Mouse (Mus musculus): ENCODE results near the gene Serpinb12. TPM values are rescaled to one million over a fixed set of nuclear protein-coding genes. Genes with fewer than 3 reads are reported as not detected.

Serpinb12 gene
- polyA plus RNA-seq, 1 experiment from 2014 or later = not detected

Other genes with a start within 250 kb of the Serpinb12 start
- 15.6 and 15.7 TPM in 2 replicates for gene Bcl2, start 220.2 kb upstream of the Serpinb12 start, polyA plus RNA-seq (2015; fragmentation: Nextera tagmentation; extraction: Ambion mirVana)
- 14.9 and 17.0 TPM in 2 replicates for gene Kdsr, start 174.7 kb upstream of the Serpinb12 start, polyA plus RNA-seq (2015; fragmentation: Nextera tagmentation; extraction: Ambion mirVana)
- gene Vps4b, start 137.7 kb upstream of the Serpinb12 start, polyA plus RNA-seq (2015; fragmentation: Nextera tagmentation; extraction: Ambion mirVana) = 30.2 and 32.1 TPM in 2 replicates
- 0.08 and 0.09 TPM in 2 replicates for gene Serpinb5, start 73.3 kb upstream of the Serpinb12 start, polyA plus RNA-seq (2015; fragmentation: Nextera tagmentation; extraction: Ambion mirVana)
- not detected in 2 replicates for gene Serpinb13, start 46.5 kb downstream of the Serpinb12 start, polyA plus RNA-seq (2015; fragmentation: Nextera tagmentation; extraction: Ambion mirVana)
- not detected in 2 replicates for gene Serpinb3a, start 117.9 kb downstream of the Serpinb12 start, polyA plus RNA-seq (2015; fragmentation: Nextera tagmentation; extraction: Ambion mirVana)
- gene Serpinb3d, start 149.1 kb downstream of the Serpinb12 start, polyA plus RNA-seq (2015; fragmentation: Nextera tagmentation; extraction: Ambion mirVana) = not detected in 2 replicates